Mouse (Mus musculus) brain, adult 10 weeks (tissue): Measurements from ENCODE around the gene Gm8797. TPM values are rescaled to one million over a fixed set of nuclear protein-coding genes. Genes with fewer than 3 reads are reported as not detected.

Experiments used
- polyA plus RNA-seq: library from polyadenylated mRNA; stranded (reverse); fragments of 350-450 nt; fragmentation: Illumina TruSeq; extraction: RNeasy Lipid Tissue Mini Kit (QIAGEN cat#74804); gene quantifications from one replicate; pipeline ENCODE4 v1.2.3, GENCODE M21; 2015; ENCODE audit warnings: low read depth, low replicate concordance

Gm8797 gene
- polyA plus RNA-seq = not detected

DNA sequence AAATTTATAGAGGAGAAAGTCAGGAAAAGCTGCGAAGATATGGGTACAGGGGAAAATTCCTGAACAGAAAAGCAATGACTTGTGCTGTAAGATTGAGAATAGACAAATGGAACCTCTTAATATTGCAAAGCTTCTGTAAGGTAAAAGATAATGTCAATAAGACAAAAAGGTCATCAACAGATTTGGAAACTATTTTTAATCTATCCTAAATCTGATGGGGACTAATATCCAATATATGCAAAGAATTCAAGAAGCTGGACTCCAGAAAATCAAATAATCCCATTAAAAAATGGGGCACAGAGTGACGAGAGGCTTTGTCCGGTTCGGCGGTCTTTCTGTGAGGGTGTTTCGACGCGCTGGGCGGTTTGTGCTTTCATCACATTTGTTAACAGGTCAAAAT, at the start of gene Gm8797:
Gene Gm8797, plus strand, starts transcription at position 301 of the 400 bp plus-strand sequence.

